Mouse (Mus musculus) liver, adult 2 months (tissue): ENCODE results near the gene Lysmd3. TPM values are rescaled to one million over a fixed set of nuclear protein-coding genes. Genes with fewer than 3 reads are reported as not detected.
"Not testable (repeated sequence)": the region's sequence is repeated elsewhere in the genome, so short reads cannot be mapped to it uniquely, and the experiment has no call there.

Experiments used
- DNase-seq: peaks from one replicate; pipeline ENCODE4 v3.0.0-alpha.2; 2011; ENCODE audit warnings: low read depth, low spot score; ENCODE audit errors: extremely low read depth
- H3K27ac ChIP-seq: fragments of 200-500 bp; replicated peaks from 2 replicates; pipeline ENCODE4 v1.5.1; 2012; ENCODE audit warnings: low read depth, mild to moderate bottlenecking, control low read depth, inconsistent platforms, low read length; ENCODE audit not compliant: insufficient read depth
- H3K27me3 ChIP-seq: fragments of 200-500 bp; 2 replicates; pipeline ENCODE4 v1.6.1; 2012; ENCODE audit warnings: mild to moderate bottlenecking, moderate library complexity, low read length, inconsistent platforms; ENCODE audit not compliant: control insufficient read depth, insufficient read depth
- H3K36me3 ChIP-seq: fragments of 200-500 bp; 2 replicates; pipeline ENCODE4 v1.6.1; 2012; ENCODE audit warnings: low read length, inconsistent platforms; ENCODE audit not compliant: control insufficient read depth, insufficient read depth
- H3K4me1 ChIP-seq: fragments of 200-500 bp; 2 replicates; pipeline ENCODE4 v1.6.1; 2011; ENCODE audit warnings: low read length; ENCODE audit not compliant: control insufficient read depth, insufficient read depth
- H3K4me3 ChIP-seq: fragments of 200-500 bp; 2 replicates; pipeline ENCODE4 v1.5.1; 2011; ENCODE audit warnings: low read depth, mild to moderate bottlenecking, control low read depth, low read length, moderate library complexity; ENCODE audit not compliant: insufficient read depth
- H3K79me2 ChIP-seq: fragments of 200-500 bp; 2 replicates; pipeline ENCODE4 v1.6.1; 2012; ENCODE audit warnings: inconsistent platforms, mild to moderate bottlenecking, low read length, moderate library complexity; ENCODE audit not compliant: control insufficient read depth, insufficient read depth
- H3K9ac ChIP-seq: fragments of 200-500 bp; 2 replicates; pipeline ENCODE4 v1.6.1; 2012; ENCODE audit warnings: low read depth, mild to moderate bottlenecking, control low read depth, inconsistent platforms, low read length
- CTCF ChIP-seq: fragments of 200-500 bp; IDR thresholded peaks from 2 replicates; pipeline ENCODE4 v1.5.1; 2011; ENCODE audit warnings: low read depth, low read length, control low read depth
- POLR2A ChIP-seq: fragments of 200-500 bp; IDR thresholded peaks from 2 replicates; pipeline ENCODE4 v1.6.1; 2011; ENCODE audit warnings: low read length, control low read depth; ENCODE audit not compliant: insufficient read depth; ENCODE audit errors: extremely low read depth
- WGBS: fragments of 180-500 bp; shearing (Covaris S2); methylation state at CpG from one replicate; pipeline ENCODE4 v1.1.7; 2018; 5-methylcytosine and 5-hydroxymethylcytosine counted together
- polyA plus RNA-seq: library from polyadenylated mRNA; depleted of rRNA; stranded (reverse); fragments of >200 nt; gene quantifications from 2 replicates; pipeline ENCODE4 v1.2.3, GENCODE M21; 2012
- total RNA-seq: library from RNA; depleted of rRNA; stranded (reverse); fragments of >200 nt; gene quantifications from 2 replicates; pipeline ENCODE4 v1.2.3, GENCODE M21; 2014

The Lysmd3 gene
- total and polyA plus RNA-seq, 2 experiments, result 5.7 to 32.5 TPM

DNA sequence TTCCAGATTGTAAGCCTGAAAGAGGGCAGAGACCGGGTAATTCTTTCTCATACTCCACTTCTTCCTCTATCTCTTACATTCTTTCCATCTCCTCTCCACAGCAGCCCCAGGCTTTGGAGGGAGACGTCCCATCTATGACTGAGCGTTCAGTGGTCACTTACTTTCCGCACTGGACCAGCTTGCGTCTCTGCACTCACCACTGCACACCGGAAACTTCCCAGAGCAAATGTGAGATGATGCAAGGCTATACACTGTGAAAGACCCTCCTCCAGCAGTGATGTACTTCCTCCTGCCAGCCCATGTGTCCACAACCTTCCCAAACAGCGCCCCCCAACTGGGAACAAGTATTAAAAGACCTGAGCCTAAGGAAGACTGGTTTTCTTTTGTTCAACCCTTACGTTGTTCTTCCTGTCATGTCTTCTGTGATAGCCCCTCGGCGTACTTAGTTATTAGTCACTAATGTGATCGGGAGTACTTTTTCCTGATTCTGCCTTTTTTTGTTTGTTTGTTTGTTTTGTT is 13.4 kb upstream of the Lysmd3 start:
- Histone ChIP-seq H3K27me3 (no peaks in the 10 kb centered on the region), H3K9ac (no peak overlapping the region), H3K36me3 (no peaks in the 10 kb centered on the region), H3K79me2 (no peaks in the 10 kb centered on the region; the same call in 1 of the 2 replicates), H3K4me3 (no peak overlapping the region), H3K27ac (no peak overlapping the region), H3K4me1 (no peaks in the 10 kb centered on the region)
- TF ChIP-seq CTCF (no peak), POLR2A (no peak)
- 89% methylated on average over 11 of the region's 11 CpGs for WGBS
- DNase-seq, result no peak

DNA sequence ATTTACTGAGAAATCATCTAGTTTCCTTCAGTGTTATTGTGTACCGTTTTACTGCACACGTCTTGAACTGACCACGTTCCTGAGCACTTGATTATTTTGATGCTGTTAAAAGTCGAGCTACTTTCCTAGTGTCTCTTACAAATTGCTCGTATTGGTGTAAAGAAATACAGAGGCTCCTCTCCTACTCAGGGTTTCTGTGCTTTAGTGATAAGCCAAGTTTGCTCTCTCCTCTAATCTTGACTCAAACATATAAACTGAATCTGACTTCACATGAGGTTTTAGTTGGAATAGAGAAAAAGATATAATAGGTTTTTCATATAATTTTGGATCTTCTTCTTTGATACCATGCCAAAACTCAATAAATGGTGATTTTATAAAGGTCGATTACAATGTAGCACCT is 11.1 kb upstream of the Lysmd3 start:
- 85% methylated on average over 6 of the region's 6 CpGs for WGBS
- Histone ChIP-seq H3K27ac (no peak overlapping the region), H3K9ac (no peak overlapping the region), H3K4me1 (no peaks in the 10 kb centered on the region), H3K36me3 (no peaks in the 10 kb centered on the region), H3K27me3 (no peaks in the 10 kb centered on the region), H3K4me3 (no peak overlapping the region), H3K79me2 (no peaks in the 10 kb centered on the region; the same call in 1 of the 2 replicates)
- TF ChIP-seq POLR2A (no peak), CTCF (no peak)
- no peak for DNase-seq

DNA sequence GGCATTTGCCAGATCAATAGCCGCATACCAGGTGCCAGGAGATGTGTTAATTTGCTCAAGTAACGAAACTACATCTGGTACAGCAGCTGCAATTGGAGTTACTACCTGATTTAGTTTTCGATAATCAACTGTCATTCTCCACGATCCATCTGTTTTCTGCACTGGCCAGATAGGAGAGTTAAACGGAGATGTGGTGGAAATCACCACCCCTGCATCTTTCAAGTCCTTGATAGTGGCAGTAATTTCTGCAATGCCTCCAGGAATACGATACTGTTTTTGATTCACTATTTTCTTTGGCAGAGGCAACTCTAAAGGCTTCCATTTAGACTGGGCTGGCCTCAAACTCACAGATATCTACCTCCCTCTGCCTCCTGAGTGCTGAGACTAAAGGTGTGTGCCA is 7.1 kb upstream of the Lysmd3 start:
- not testable (repeated sequence) for H3K4me1 ChIP-seq, H3K27ac ChIP-seq, H3K4me3 ChIP-seq, H3K36me3 ChIP-seq, H3K9ac ChIP-seq, H3K79me2 ChIP-seq, DNase-seq, H3K27me3 ChIP-seq
- WGBS, result 77% methylated on average over 5 of the region's 6 CpGs

- H3K9ac ChIP-seq, result no peak overlapping the region
- H3K36me3 ChIP-seq, result no peaks in the 10 kb centered on the region
- H3K79me2 ChIP-seq, result peaks cover 8% of the 10 kb centered on the region; the same call in 1 of the 2 replicates
- WGBS, result 47% methylated on average over 14 of the region's 14 CpGs
- H3K4me3 ChIP-seq, result no peak overlapping the region
- H3K27me3 ChIP-seq, result no peaks in the 10 kb centered on the region
- H3K4me1 ChIP-seq, result peaks cover 5% of the 10 kb centered on the region; the same call in 1 of the 2 replicates
- no peak overlapping the region for H3K27ac ChIP-seq
- DNase-seq, result no peak
- TF ChIP-seq POLR2A (no peak), CTCF (no peak)
Observed at GRCm38 (mm10) chr13:81656091-81656850, 1.2 kb upstream of the Lysmd3 start.

DNA sequence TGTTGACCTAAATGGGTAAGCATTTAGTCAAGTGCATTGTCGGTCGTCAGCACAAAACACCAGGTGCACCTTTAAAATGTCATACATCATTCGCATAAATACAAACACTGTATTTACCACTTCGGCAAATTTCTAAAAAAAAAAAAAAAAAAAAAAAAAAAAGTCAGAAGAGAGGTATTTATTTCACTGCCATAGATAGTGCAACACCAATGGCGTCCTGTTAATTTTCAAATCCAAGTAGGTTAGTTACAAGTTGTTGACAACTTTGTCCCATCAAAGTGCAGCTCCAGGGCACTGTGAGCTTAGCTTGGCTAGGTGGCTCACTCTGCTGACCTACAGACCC is 484 bp upstream of the Lysmd3 start:
- Histone ChIP-seq H3K27me3 (no peaks in the 10 kb centered on the region), H3K9ac (peak overlapping the region; percentile 78), H3K27ac (peak overlapping the region; percentile 95), H3K36me3 (no peaks in the 10 kb centered on the region), H3K4me1 (peaks cover 5% of the 10 kb centered on the region; the same call in 1 of the 2 replicates), H3K4me3 (peak overlapping the region; percentile 89), H3K79me2 (peaks cover 8% of the 10 kb centered on the region; the same call in 1 of the 2 replicates)
- TF ChIP-seq CTCF, result no peak
- no peak for TF ChIP-seq POLR2A
- WGBS, result 18% methylated on average over 5 of the region's 5 CpGs
- no peak for DNase-seq
